Mouse (Mus musculus) neural tube, embryonic 12.5 days (tissue): ENCODE measurements around the gene Rftn2. TPM values are rescaled to one million over a fixed set of nuclear protein-coding genes. Genes with fewer than 3 reads are reported as not detected.

Experiments
- ATAC-seq: fragments of 200-750 bp; cut with Nextera tagmentation; 2 replicates; pipeline ENCODE4 v1.8.0; 2017; ENCODE audit warnings: low read depth, mild to moderate bottlenecking, moderate TSS enrichment, moderate library complexity; ENCODE audit not compliant: low FRiP score
- H3K27ac ChIP-seq: fragments of 300-500 bp; sonication (generic); 2 replicates; pipeline ENCODE4 v1.5.1; 2016
- H3K27me3 ChIP-seq: fragments of 300-500 bp; sonication (generic); replicated peaks from 2 replicates; pipeline ENCODE4 v1.6.1; 2016; ENCODE audit warnings: mild to moderate bottlenecking
- H3K36me3 ChIP-seq: fragments of 300-500 bp; sonication (generic); 2 replicates; pipeline ENCODE4 v1.6.1; 2016; ENCODE audit warnings: mild to moderate bottlenecking
- H3K4me1 ChIP-seq: fragments of 300-500 bp; sonication (generic); 2 replicates; pipeline ENCODE4 v1.6.1; 2016
- H3K4me2 ChIP-seq: fragments of 300-500 bp; sonication (generic); replicated peaks from 2 replicates; pipeline ENCODE4 v1.6.1; 2016; ENCODE audit warnings: mild to moderate bottlenecking
- H3K4me3 ChIP-seq: fragments of 300-500 bp; sonication (generic); 2 replicates; pipeline ENCODE4 v1.5.1; 2016
- H3K9ac ChIP-seq: fragments of 300-500 bp; sonication (generic); 2 replicates; pipeline ENCODE4 v1.6.1; 2016; ENCODE audit warnings: mild to moderate bottlenecking
- H3K9me3 ChIP-seq: fragments of 300-500 bp; sonication (generic); 2 replicates; pipeline ENCODE4 v1.6.1; 2016; ENCODE audit warnings: mild to moderate bottlenecking
- WGBS: fragments of 180-500 bp; shearing (Covaris S2); methylation state at CpG from one replicate; pipeline ENCODE4 v1.1.7; 2016; 5-methylcytosine and 5-hydroxymethylcytosine counted together
- polyA plus RNA-seq: library from polyadenylated mRNA; unstranded; fragments of >200 nt; fragmentation: Nextera tagmentation; extraction: Ambion mirVana; gene quantifications from 2 replicates; pipeline ENCODE4 v1.2.1, GENCODE M21; 2016

Rftn2 gene
- polyA plus RNA-seq, 1 experiment from 2014 or later = 12.5 TPM

GRCm38 (mm10) chr1:55186592-55187210 is 39.9 kb downstream of the Rftn2 start:
- Histone ChIP-seq H3K9me3 (no peaks in the 10 kb centered on the region), H3K27me3 (no peaks in the 10 kb centered on the region), H3K36me3 (no peaks in the 10 kb centered on the region; the same call in 1 of the 2 replicates), H3K4me3 (no peak overlapping the region), H3K4me2 (no peak overlapping the region), H3K9ac (no peak overlapping the region), H3K4me1 (no peaks in the 10 kb centered on the region), H3K27ac (no peak overlapping the region)
- ATAC-seq = no peak
- 28% methylated on average over 11 of the region's 11 CpGs for WGBS

GRCm38 (mm10) chr1:55185718-55186117 is 40.9 kb downstream of the Rftn2 start:
- Histone ChIP-seq H3K4me3 (no peak overlapping the region), H3K9me3 (no peaks in the 10 kb centered on the region), H3K9ac (no peak overlapping the region), H3K4me1 (no peaks in the 10 kb centered on the region), H3K27ac (no peak overlapping the region), H3K4me2 (no peak overlapping the region), H3K27me3 (no peaks in the 10 kb centered on the region), H3K36me3 (peaks cover 8% of the 10 kb centered on the region)
- ATAC-seq = no peak
- 90% methylated on average over 6 of the region's 6 CpGs for WGBS

- WGBS = 91% methylated on average over 5 of the region's 5 CpGs
- Histone ChIP-seq H3K4me2 (no peak overlapping the region), H3K9me3 (peaks cover 5% of the 10 kb centered on the region; the same call in 1 of the 2 replicates), H3K4me1 (no peaks in the 10 kb centered on the region), H3K9ac (no peak overlapping the region), H3K36me3 (peaks cover 15% of the 10 kb centered on the region), H3K27ac (no peak overlapping the region), H3K4me3 (no peak overlapping the region), H3K27me3 (no peaks in the 10 kb centered on the region)
- ATAC-seq = no peak
Observed at GRCm38 (mm10) chr1:55182392-55182791, 44.2 kb downstream of the Rftn2 start.

GRCm38 (mm10) chr1:55179917-55180566 is 46.5 kb downstream of the Rftn2 start:
- WGBS = 84% methylated on average over 5 of the region's 5 CpGs
- Histone ChIP-seq H3K9me3 (peaks cover 5% of the 10 kb centered on the region; the same call in 1 of the 2 replicates), H3K4me1 (no peaks in the 10 kb centered on the region), H3K9ac (no peak overlapping the region), H3K4me2 (no peak overlapping the region), H3K36me3 (peaks cover 15% of the 10 kb centered on the region), H3K27me3 (no peaks in the 10 kb centered on the region), H3K4me3 (no peak overlapping the region), H3K27ac (no peak overlapping the region)
- no peak for ATAC-seq

GRCm38 (mm10) chr1:55174558-55175034 is 52.0 kb downstream of the Rftn2 start:
- ATAC-seq = no peak
- 37% methylated on average over 3 of the region's 3 CpGs for WGBS
- Histone ChIP-seq H3K27me3 (no peaks in the 10 kb centered on the region), H3K36me3 (peaks cover 4% of the 10 kb centered on the region; the same call in 1 of the 2 replicates), H3K9me3 (no peaks in the 10 kb centered on the region), H3K27ac (no peak overlapping the region), H3K4me3 (no peak overlapping the region), H3K9ac (no peak overlapping the region), H3K4me1 (no peaks in the 10 kb centered on the region), H3K4me2 (no peak overlapping the region)

- no peak for ATAC-seq
- H3K36me3 ChIP-seq = peaks cover 4% of the 10 kb centered on the region; the same call in 1 of the 2 replicates
- H3K4me1 ChIP-seq = no peaks in the 10 kb centered on the region
- H3K9me3 ChIP-seq = no peaks in the 10 kb centered on the region
- H3K27ac ChIP-seq = no peak overlapping the region
- WGBS = 85% methylated on average over 10 of the region's 10 CpGs
- no peak overlapping the region for H3K4me3 ChIP-seq
- H3K9ac ChIP-seq = no peak overlapping the region
- no peak overlapping the region for H3K4me2 ChIP-seq
- no peaks in the 10 kb centered on the region for H3K27me3 ChIP-seq
Observed at GRCm38 (mm10) chr1:55173720-55174557, 52.6 kb downstream of the Rftn2 start.

- Histone ChIP-seq H3K9ac (no peak overlapping the region), H3K9me3 (no peaks in the 10 kb centered on the region), H3K4me3 (no peak overlapping the region), H3K27ac (no peak overlapping the region), H3K36me3 (peaks cover 4% of the 10 kb centered on the region; the same call in 1 of the 2 replicates), H3K4me2 (peak overlapping the region; percentile 19; the same call in 1 of the 2 replicates), H3K4me1 (no peaks in the 10 kb centered on the region), H3K27me3 (no peaks in the 10 kb centered on the region)
- WGBS = 68% methylated on average over 22 of the region's 22 CpGs
- no peak for ATAC-seq
Observed at GRCm38 (mm10) chr1:55171361-55172325, 54.9 kb downstream of the Rftn2 start.

GRCm38 (mm10) chr1:55168591-55168990 is 58.0 kb downstream of the Rftn2 start:
- no peak overlapping the region for H3K4me3 ChIP-seq
- no peak overlapping the region for H3K9ac ChIP-seq
- H3K4me2 ChIP-seq = no peak overlapping the region
- H3K4me1 ChIP-seq = no peaks in the 10 kb centered on the region
- H3K9me3 ChIP-seq = no peaks in the 10 kb centered on the region
- H3K36me3 ChIP-seq = peaks cover 4% of the 10 kb centered on the region; the same call in 1 of the 2 replicates
- ATAC-seq = no peak
- H3K27me3 ChIP-seq = no peaks in the 10 kb centered on the region
- WGBS = 94% methylated on average over 4 of the region's 4 CpGs
- H3K27ac ChIP-seq = no peak overlapping the region

- Histone ChIP-seq H3K36me3 (peaks cover 4% of the 10 kb centered on the region; the same call in 1 of the 2 replicates), H3K9ac (no peak overlapping the region), H3K4me3 (no peak overlapping the region), H3K9me3 (no peaks in the 10 kb centered on the region), H3K4me1 (no peaks in the 10 kb centered on the region), H3K27me3 (no peaks in the 10 kb centered on the region), H3K27ac (no peak overlapping the region), H3K4me2 (no peak overlapping the region)
- no peak for ATAC-seq
- 83% methylated on average over 4 of the region's 4 CpGs for WGBS
Observed at GRCm38 (mm10) chr1:55167560-55167959, 59.0 kb downstream of the Rftn2 start.

GRCm38 (mm10) chr1:55164005-55164404 is 62.6 kb downstream of the Rftn2 start:
- Histone ChIP-seq H3K9ac (no peak overlapping the region), H3K4me2 (no peak overlapping the region), H3K27ac (no peak overlapping the region), H3K4me3 (no peak overlapping the region), H3K36me3 (peaks cover 3% of the 10 kb centered on the region), H3K9me3 (no peaks in the 10 kb centered on the region), H3K27me3 (no peaks in the 10 kb centered on the region), H3K4me1 (no peaks in the 10 kb centered on the region)
- ATAC-seq = no peak
- 64% methylated on average over 5 of the region's 5 CpGs for WGBS

- no peak overlapping the region for H3K27ac ChIP-seq
- 76% methylated on average over 5 of the region's 5 CpGs for WGBS
- no peaks in the 10 kb centered on the region for H3K27me3 ChIP-seq
- no peaks in the 10 kb centered on the region for H3K4me1 ChIP-seq
- no peak overlapping the region for H3K4me2 ChIP-seq
- no peak overlapping the region for H3K9ac ChIP-seq
- peaks cover 3% of the 10 kb centered on the region for H3K36me3 ChIP-seq
- no peak overlapping the region for H3K4me3 ChIP-seq
- ATAC-seq = no peak
- H3K9me3 ChIP-seq = no peaks in the 10 kb centered on the region
Observed at GRCm38 (mm10) chr1:55162781-55163180, 63.8 kb downstream of the Rftn2 start.
